Mouse (Mus musculus) forebrain, embryonic 14.5 days (tissue): ENCODE data around the gene Rcsd1. TPM values are rescaled to one million over a fixed set of nuclear protein-coding genes. Genes with fewer than 3 reads are reported as not detected.

Source experiments
- ATAC-seq: fragments of 200-750 bp; cut with Nextera tagmentation; 2 replicates; pipeline ENCODE4 v1.8.0; 2017; ENCODE audit warnings: mild to moderate bottlenecking, moderate library complexity
- DNase-seq: peaks from one replicate; pipeline ENCODE4 v3.0.0-alpha.2; 2015; ENCODE audit warnings: low spot score
- H3K27ac ChIP-seq: fragments of 300-500 bp; sonication (generic); 2 replicates; pipeline ENCODE4 v1.5.1; 2014; ENCODE audit warnings: low read depth, mild to moderate bottlenecking, control low read depth, low read length, moderate library complexity
- H3K27me3 ChIP-seq: fragments of 300-500 bp; sonication (generic); replicated peaks from 2 replicates; pipeline ENCODE4 v1.6.1; 2014; ENCODE audit warnings: low read length, control low read depth, mixed read lengths; ENCODE audit not compliant: control insufficient read depth, insufficient read depth
- H3K36me3 ChIP-seq: fragments of 300-500 bp; sonication (generic); 2 replicates; pipeline ENCODE4 v1.6.1; 2014; ENCODE audit warnings: low read length, control low read depth; ENCODE audit not compliant: control insufficient read depth, insufficient read depth
- H3K4me1 ChIP-seq: fragments of 300-500 bp; sonication (generic); 2 replicates; pipeline ENCODE4 v1.6.1; 2014; ENCODE audit warnings: antibody characterized with exemption, low read length, control low read depth; ENCODE audit not compliant: control insufficient read depth, insufficient read depth
- H3K4me2 ChIP-seq: fragments of 300-500 bp; sonication (generic); 2 replicates; pipeline ENCODE4 v1.6.1; 2014; ENCODE audit warnings: mild to moderate bottlenecking, control low read depth, low read length
- H3K4me3 ChIP-seq: fragments of 300-500 bp; sonication (generic); 2 replicates; pipeline ENCODE4 v1.5.1; 2014; ENCODE audit warnings: low read depth, low read length, control low read depth
- H3K9ac ChIP-seq: fragments of 300-500 bp; sonication (generic); 2 replicates; pipeline ENCODE4 v1.6.1; 2014; ENCODE audit warnings: mild to moderate bottlenecking, low read length, control low read depth, moderate library complexity
- H3K9me3 ChIP-seq: fragments of 300-500 bp; sonication (generic); replicated peaks from 2 replicates; pipeline ENCODE4 v1.6.1; 2016; ENCODE audit warnings: low read length, control low read depth, mixed read lengths; ENCODE audit not compliant: control insufficient read depth
- WGBS: fragments of 180-500 bp; shearing (Covaris S2); extraction: QIAGEN DNeasy Blood & Tissue Kit; methylation state at CpG from one replicate; pipeline ENCODE4 v1.1.7; 2014; 5-methylcytosine and 5-hydroxymethylcytosine counted together
- polyA plus RNA-seq: library from polyadenylated mRNA; unstranded; fragments of >200 nt; fragmentation: Nextera tagmentation; extraction: Ambion mirVana; gene quantifications from 2 replicates; pipeline ENCODE4 v1.2.1, GENCODE M21; 2014

Gene Rcsd1
- polyA plus RNA-seq, 1 experiment from 2014 or later: 3.3 TPM

DNA sequence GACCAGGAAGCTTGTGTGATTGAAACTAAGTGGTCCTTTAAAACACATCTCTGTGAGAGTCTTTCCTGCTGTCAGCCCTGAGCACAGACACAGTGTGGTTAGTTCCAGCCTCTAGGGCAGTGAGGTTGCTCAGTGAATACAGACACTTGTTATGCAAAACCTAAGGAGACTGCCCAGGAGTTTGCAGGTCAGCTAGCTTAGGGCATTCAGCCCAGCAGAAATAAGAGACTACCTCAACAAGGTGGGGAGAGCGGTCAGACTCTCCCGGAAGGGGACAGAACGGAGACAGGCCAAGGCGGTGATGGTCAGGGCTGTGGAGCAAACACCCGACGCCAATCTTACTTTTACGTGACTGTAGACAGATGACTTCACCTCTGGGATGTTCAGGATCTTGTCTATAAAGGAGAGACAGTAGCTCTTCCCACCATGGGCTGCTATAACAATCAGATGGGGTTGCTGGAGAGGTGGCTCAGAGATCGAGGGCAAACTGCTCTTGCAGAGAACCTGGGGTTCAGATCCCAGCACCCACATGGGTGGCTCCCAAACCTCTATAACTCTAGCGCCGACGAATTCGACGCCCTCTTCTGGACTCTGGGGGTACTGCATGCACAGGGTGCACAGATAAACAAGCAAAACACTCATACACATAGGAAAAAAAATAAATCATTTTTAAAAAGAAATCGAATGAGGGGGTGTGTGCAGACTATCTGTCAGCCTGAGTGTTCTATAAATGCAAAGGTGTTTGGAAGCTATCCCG is 30.5 kb downstream of the Rcsd1 start:
- no peak for ATAC-seq
- Histone ChIP-seq H3K9ac (no peak overlapping the region), H3K36me3 (no peaks in the 10 kb centered on the region), H3K4me2 (no peak overlapping the region), H3K9me3 (no peaks in the 10 kb centered on the region), H3K4me1 (no peaks in the 10 kb centered on the region), H3K27ac (no peak overlapping the region), H3K27me3 (no peaks in the 10 kb centered on the region), H3K4me3 (no peak overlapping the region)
- no peak for DNase-seq
- WGBS: 60% methylated on average over 15 of the region's 15 CpGs

DNA sequence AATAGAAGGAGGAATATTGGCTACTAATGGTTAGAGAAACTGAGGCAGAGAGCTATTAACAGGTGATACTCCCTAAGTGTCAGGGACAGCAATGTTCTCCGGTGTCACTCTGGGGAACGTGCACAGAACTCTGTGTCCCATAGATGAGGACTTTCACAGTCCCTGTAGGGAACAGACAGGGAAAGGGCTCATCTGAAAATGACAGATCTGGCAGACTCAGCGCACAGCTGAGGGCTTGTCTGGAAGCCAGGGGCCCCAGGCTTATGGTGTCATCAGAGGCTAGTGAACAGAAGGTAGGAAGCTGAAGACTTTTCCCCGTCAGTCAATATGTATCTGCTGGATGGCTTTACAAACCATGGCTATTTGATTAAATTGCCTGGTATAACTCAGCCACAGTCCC is 32.0 kb downstream of the Rcsd1 start:
- no peak for DNase-seq

DNA sequence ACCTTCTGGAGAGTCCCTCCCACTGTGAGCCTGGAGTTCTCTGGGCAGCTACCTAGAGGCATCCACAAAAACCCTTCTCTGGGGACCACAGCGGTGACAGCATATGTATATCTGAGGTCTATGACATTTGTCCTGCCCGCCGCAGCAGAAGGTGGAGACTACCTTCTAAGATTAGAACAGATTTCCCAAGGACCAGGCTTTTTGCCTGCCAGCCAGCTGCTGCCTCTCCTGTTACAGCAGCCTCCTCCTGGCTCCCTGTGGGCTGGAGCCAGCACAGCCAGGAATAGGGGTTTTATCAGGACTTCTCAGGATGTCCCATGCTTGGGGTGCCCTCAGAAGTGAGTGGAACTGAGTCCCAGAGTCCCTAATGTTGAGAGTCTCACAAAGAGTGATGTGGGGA is 32.6 kb downstream of the Rcsd1 start:
- Histone ChIP-seq H3K4me1 (no peaks in the 10 kb centered on the region), H3K9me3 (no peaks in the 10 kb centered on the region), H3K4me3 (no peak overlapping the region), H3K36me3 (no peaks in the 10 kb centered on the region), H3K27me3 (no peaks in the 10 kb centered on the region), H3K4me2 (no peak overlapping the region), H3K27ac (no peak overlapping the region), H3K9ac (no peak overlapping the region)
- DNase-seq (no peak), ATAC-seq (no peak)
- 89% methylated on average over 3 of the region's 3 CpGs for WGBS

More for the DNA sequence above, 32.0 kb downstream of the Rcsd1 start:
- ATAC-seq: no peak
- no peak overlapping the region for H3K4me2 ChIP-seq
- no peaks in the 10 kb centered on the region for H3K9me3 ChIP-seq
- H3K27me3 ChIP-seq: no peaks in the 10 kb centered on the region
- no peaks in the 10 kb centered on the region for H3K4me1 ChIP-seq
- H3K9ac ChIP-seq: no peak overlapping the region
- H3K36me3 ChIP-seq: no peaks in the 10 kb centered on the region
- H3K27ac ChIP-seq: no peak overlapping the region
- 68% methylated on average over 4 of the region's 4 CpGs for WGBS
- no peak overlapping the region for H3K4me3 ChIP-seq

DNA sequence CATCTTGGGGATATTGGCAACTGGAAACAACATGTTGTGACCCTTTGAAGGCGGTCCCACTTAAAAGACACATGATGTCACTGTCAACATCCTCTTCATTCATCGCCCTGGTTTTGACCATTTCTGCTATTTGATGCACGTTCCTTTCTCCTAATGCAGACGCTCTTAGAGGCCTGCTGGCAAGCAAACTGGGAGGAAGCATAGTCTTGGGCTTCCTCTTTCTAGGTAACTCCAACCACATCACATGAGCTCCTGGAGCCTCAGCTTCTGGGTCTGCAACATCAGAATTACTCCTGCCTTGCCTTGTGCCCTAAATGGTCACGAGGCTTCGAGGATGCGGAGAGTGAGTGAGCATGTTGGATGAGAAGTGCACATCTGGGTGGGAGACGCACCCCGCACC is 34.4 kb downstream of the Rcsd1 start:
- H3K36me3 ChIP-seq: no peaks in the 10 kb centered on the region
- H3K9me3 ChIP-seq: no peaks in the 10 kb centered on the region
- 96% methylated on average over 9 of the region's 9 CpGs for WGBS
- DNase-seq: no peak
- no peak overlapping the region for H3K9ac ChIP-seq
- H3K27ac ChIP-seq: no peak overlapping the region
- H3K27me3 ChIP-seq: no peaks in the 10 kb centered on the region
- no peak overlapping the region for H3K4me3 ChIP-seq
- H3K4me2 ChIP-seq: no peak overlapping the region
- no peak for ATAC-seq
- no peaks in the 10 kb centered on the region for H3K4me1 ChIP-seq

DNA sequence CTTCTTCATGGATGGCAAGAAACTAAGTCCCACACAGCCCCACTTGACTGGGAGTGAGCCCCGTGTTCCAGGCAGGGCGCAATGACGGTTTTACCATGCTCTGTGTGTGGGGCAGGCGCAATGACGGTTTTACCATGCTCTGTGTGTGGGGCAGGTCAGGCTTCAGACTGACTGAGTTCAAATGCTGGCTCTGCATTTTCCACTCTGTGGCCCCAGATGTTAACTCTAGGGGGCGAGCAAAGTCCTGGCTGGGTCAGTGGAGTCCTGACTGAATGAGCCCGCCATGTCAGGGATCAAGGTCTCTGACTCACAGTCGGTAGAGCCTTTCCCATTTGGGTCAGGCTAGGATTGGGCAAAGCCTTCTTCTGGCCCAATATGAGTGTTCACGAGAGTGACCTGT is 37.2 kb downstream of the Rcsd1 start:
- no peak overlapping the region for H3K4me3 ChIP-seq
- ATAC-seq (no peak), DNase-seq (no peak)
- H3K9me3 ChIP-seq: no peaks in the 10 kb centered on the region
- H3K4me2 ChIP-seq: no peak overlapping the region
- no peak overlapping the region for H3K9ac ChIP-seq
- H3K36me3 ChIP-seq: no peaks in the 10 kb centered on the region
- H3K27me3 ChIP-seq: no peaks in the 10 kb centered on the region
- no peak overlapping the region for H3K27ac ChIP-seq
- H3K4me1 ChIP-seq: no peaks in the 10 kb centered on the region
- 73% methylated on average over 9 of the region's 9 CpGs for WGBS

DNA sequence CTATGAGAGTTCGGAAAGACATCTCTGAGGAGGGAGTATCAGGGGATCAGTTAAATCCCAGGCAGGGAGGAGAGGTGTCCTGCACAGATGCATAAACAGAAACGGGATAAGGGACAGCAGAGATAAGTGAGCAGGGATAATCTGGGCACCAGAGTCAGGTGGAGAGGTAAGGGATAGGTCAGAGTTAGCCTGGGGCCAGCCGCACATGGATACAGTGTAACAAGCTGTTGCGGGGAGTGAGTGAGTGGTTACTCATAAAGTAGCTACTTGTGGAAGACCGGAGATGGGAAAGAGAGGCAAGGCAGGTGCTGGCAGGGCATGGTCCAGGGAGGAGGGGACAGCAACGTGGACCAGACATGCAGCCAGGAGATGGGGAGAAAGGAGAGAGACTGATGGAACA is 39.5 kb downstream of the Rcsd1 start:
- Histone ChIP-seq H3K4me3 (no peak overlapping the region), H3K36me3 (no peaks in the 10 kb centered on the region), H3K27me3 (no peaks in the 10 kb centered on the region), H3K4me1 (no peaks in the 10 kb centered on the region), H3K27ac (no peak overlapping the region), H3K9ac (no peak overlapping the region), H3K9me3 (no peaks in the 10 kb centered on the region), H3K4me2 (no peak overlapping the region)
- 79% methylated on average over 6 of the region's 6 CpGs for WGBS
- DNase-seq (no peak), ATAC-seq (no peak)

DNA sequence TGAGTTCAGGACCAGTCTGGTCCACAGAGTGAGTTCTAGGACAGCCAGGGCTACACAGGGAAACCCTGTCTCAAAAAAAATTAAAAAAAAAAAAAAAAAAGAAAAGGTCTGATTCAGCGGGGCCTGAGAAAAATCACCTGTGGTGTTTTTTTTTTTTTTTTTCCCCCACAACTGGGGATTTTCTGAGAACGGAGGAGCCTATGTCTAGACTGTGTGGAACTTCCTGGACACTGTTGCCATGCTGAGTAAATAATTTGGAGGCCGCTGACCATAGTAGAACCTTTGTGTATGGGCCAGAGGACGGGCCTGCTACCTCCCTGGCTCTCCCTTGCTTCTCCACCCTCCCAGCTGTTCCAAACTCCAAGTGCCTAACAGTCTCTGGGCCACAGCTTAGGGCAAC is 40.7 kb downstream of the Rcsd1 start:
- Histone ChIP-seq H3K9ac (no peak overlapping the region), H3K27me3 (no peaks in the 10 kb centered on the region), H3K4me3 (no peak overlapping the region), H3K4me2 (no peak overlapping the region), H3K27ac (no peak overlapping the region), H3K36me3 (no peaks in the 10 kb centered on the region), H3K9me3 (no peaks in the 10 kb centered on the region), H3K4me1 (no peaks in the 10 kb centered on the region)
- WGBS: 88% methylated on average over 4 of the region's 4 CpGs
- DNase-seq: no peak
- ATAC-seq: no peak

DNA sequence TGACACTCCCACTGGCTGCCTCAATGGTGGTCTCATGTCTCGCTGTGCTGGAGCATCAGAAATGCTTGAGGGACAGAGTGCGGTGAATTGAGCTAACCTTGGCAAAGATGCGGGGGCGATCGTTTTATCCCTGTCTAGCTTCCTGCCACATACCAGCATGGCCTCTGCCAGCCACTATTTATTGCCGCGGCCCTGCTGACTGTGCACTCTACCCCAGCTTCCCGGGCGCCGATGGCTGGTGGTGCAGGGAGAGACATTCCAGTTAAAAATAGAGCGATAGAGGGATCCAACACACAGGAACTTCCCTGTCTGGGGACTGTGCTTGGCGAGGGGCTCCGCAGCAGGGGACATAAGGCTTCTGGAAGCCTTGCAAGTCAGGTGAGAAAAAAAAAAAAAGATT is 42.2 kb downstream of the Rcsd1 start:
- 67% methylated on average over 13 of the region's 13 CpGs for WGBS

DNA sequence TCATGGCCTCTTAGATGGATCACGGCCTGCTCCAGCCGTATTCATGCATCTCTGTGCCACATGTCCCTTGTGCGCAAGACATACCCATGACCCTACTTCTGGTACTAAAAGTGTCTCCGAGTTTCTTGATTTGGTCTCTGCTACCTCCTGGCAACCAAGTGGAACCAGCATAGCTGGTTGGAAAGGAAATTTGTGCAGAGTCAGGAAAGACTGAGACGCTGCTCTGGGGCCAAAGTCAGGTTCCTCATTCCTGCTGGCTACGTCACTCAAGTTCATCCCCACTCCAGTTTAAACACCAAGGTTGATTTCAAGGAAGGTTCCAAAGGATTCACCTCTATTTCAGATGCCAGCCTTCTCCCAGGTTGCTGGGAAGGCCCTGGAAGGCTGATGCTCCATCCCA is 42.6 kb downstream of the Rcsd1 start:
- no peak overlapping the region for H3K4me3 ChIP-seq
- no peaks in the 10 kb centered on the region for H3K9me3 ChIP-seq
- no peak overlapping the region for H3K9ac ChIP-seq
- ATAC-seq: no peak
- peaks cover 7% of the 10 kb centered on the region; the same call in 1 of the 2 replicates for H3K4me1 ChIP-seq
- WGBS: 92% methylated on average over 6 of the region's 6 CpGs
- H3K4me2 ChIP-seq: no peak overlapping the region
- no peaks in the 10 kb centered on the region for H3K27me3 ChIP-seq
- DNase-seq: no peak
- H3K27ac ChIP-seq: no peak overlapping the region
- no peaks in the 10 kb centered on the region for H3K36me3 ChIP-seq

More for the DNA sequence above, 42.2 kb downstream of the Rcsd1 start:
- DNase-seq (no peak), ATAC-seq (no peak)
- no peaks in the 10 kb centered on the region for H3K9me3 ChIP-seq
- no peak overlapping the region for H3K4me3 ChIP-seq
- H3K27ac ChIP-seq: no peak overlapping the region
- H3K27me3 ChIP-seq: no peaks in the 10 kb centered on the region
- H3K4me2 ChIP-seq: no peak overlapping the region
- H3K4me1 ChIP-seq: peaks cover 7% of the 10 kb centered on the region; the same call in 1 of the 2 replicates
- no peaks in the 10 kb centered on the region for H3K36me3 ChIP-seq
- no peak overlapping the region for H3K9ac ChIP-seq
